Mouse (Mus musculus) hindbrain, embryonic 14.5 days (tissue): Measurements from ENCODE around the gene Ankrd34a. TPM values are rescaled to one million over a fixed set of nuclear protein-coding genes. Genes with fewer than 3 reads are reported as not detected.

ENCODE experiments used
- ATAC-seq: fragments of 200-750 bp; cut with Nextera tagmentation; 2 replicates; pipeline ENCODE4 v1.8.0; 2017; ENCODE audit warnings: moderate number of reproducible peaks, mild to moderate bottlenecking, moderate TSS enrichment, moderate library complexity; ENCODE audit not compliant: low FRiP score
- DNase-seq: peaks from one replicate; pipeline ENCODE4 v3.0.0-alpha.2; 2015; ENCODE audit warnings: low spot score
- H3K27ac ChIP-seq: fragments of 300-500 bp; sonication (generic); 2 replicates; pipeline ENCODE4 v1.5.1; 2014; ENCODE audit warnings: mild to moderate bottlenecking, moderate library complexity
- H3K27me3 ChIP-seq: fragments of 300-500 bp; sonication (generic); 2 replicates; pipeline ENCODE4 v1.6.1; 2014; ENCODE audit warnings: mild to moderate bottlenecking, low read length, mixed read lengths; ENCODE audit not compliant: control insufficient read depth, insufficient read depth
- H3K36me3 ChIP-seq: fragments of 300-500 bp; sonication (generic); replicated peaks from 2 replicates; pipeline ENCODE4 v1.6.1; 2014; ENCODE audit not compliant: control insufficient read depth, insufficient read depth
- H3K4me1 ChIP-seq: fragments of 300-500 bp; sonication (generic); replicated peaks from 2 replicates; pipeline ENCODE4 v1.6.1; 2014; ENCODE audit warnings: antibody characterized with exemption, low read length, mixed read lengths; ENCODE audit not compliant: control insufficient read depth, insufficient read depth
- H3K4me2 ChIP-seq: fragments of 300-500 bp; sonication (generic); replicated peaks from 2 replicates; pipeline ENCODE4 v1.6.1; 2014; ENCODE audit warnings: mild to moderate bottlenecking, moderate library complexity
- H3K4me3 ChIP-seq: fragments of 300-500 bp; sonication (generic); replicated peaks from 2 replicates; pipeline ENCODE4 v1.5.1; 2014; ENCODE audit warnings: mild to moderate bottlenecking, low read length
- H3K9ac ChIP-seq: fragments of 300-500 bp; sonication (generic); 2 replicates; pipeline ENCODE4 v1.6.1; 2014
- H3K9me3 ChIP-seq: fragments of 300-500 bp; sonication (generic); 2 replicates; pipeline ENCODE4 v1.6.1; 2016; ENCODE audit warnings: low read length; ENCODE audit not compliant: control insufficient read depth
- WGBS: fragments of 180-500 bp; shearing (Covaris S2); extraction: QIAGEN DNeasy Blood & Tissue Kit; methylation state at CpG from one replicate; pipeline ENCODE4 v1.1.7; 2014; 5-methylcytosine and 5-hydroxymethylcytosine counted together
- polyA plus RNA-seq: library from polyadenylated mRNA; unstranded; fragments of >200 nt; fragmentation: Nextera tagmentation; extraction: Ambion mirVana; gene quantifications from 2 replicates; pipeline ENCODE4 v1.2.1, GENCODE M21; 2014

The Ankrd34a gene
- polyA plus RNA-seq, 1 experiment from 2014 or later, result 17.5 TPM

- Histone ChIP-seq H3K27me3 (no peaks in the 10 kb centered on the region), H3K9me3 (no peaks in the 10 kb centered on the region), H3K27ac (no peak within 1 kb of the TSS), H3K36me3 (peaks cover 49% of the 10 kb centered on the region), H3K4me3 (no peak within 1 kb of the TSS), H3K4me2 (no peak within 1 kb of the TSS), H3K4me1 (no peaks in the 10 kb centered on the region), H3K9ac (no peak within 1 kb of the TSS)
- 74% methylated on average over 7 of the region's 7 CpGs for WGBS
- DNase-seq, result peak; percentile 45
- ATAC-seq, result no peak
These were observed 48.7 kb downstream of the Ankrd34a start, which contains the start of gene Itga10 for GRCm38 (mm10) chr3:96645018-96645649. TSS of gene Itga10 (plus strand) at chr3:96645584.

- WGBS, result 89% methylated on average over 3 of the region's 3 CpGs
- Histone ChIP-seq H3K27ac (no peak overlapping the region), H3K36me3 (peaks cover 30% of the 10 kb centered on the region), H3K4me1 (no peaks in the 10 kb centered on the region), H3K27me3 (no peaks in the 10 kb centered on the region), H3K4me3 (no peak overlapping the region), H3K9ac (no peak overlapping the region), H3K4me2 (no peak overlapping the region), H3K9me3 (no peaks in the 10 kb centered on the region)
- ATAC-seq (no peak), DNase-seq (no peak)
These were observed 50.9 kb downstream of the Ankrd34a start for GRCm38 (mm10) chr3:96647365-96647764.

Other genes starting within 250 kb of the Ankrd34a start
- not detected in 2 replicates for gene BC107364, start 144.3 kb upstream of the Ankrd34a start, polyA plus RNA-seq
- 1.9 and 2.1 TPM in 2 replicates for gene Hfe2, start 71.5 kb upstream of the Ankrd34a start, polyA plus RNA-seq
- 53.2 and 71.4 TPM in 2 replicates for gene Txnip, start 38.7 kb upstream of the Ankrd34a start, polyA plus RNA-seq
- gene Gm16253, start 19.7 kb upstream of the Ankrd34a start, polyA plus RNA-seq, result 0.39 TPM in 1 of 2 replicates, not detected in the other
- 11.0 and 18.5 TPM in 2 replicates for gene Polr3gl, start 2.5 kb upstream of the Ankrd34a start, polyA plus RNA-seq
- gene Lix1l, start 4.5 kb downstream of the Ankrd34a start, polyA plus RNA-seq, result 6.1 and 6.4 TPM in 2 replicates
- gene Rbm8a, start 33.3 kb downstream of the Ankrd34a start, polyA plus RNA-seq, result 101 and 104 TPM in 2 replicates
- gene Pex11b, start 38.7 kb downstream of the Ankrd34a start, polyA plus RNA-seq, result 57.0 and 58.2 TPM in 2 replicates
- 0.07 TPM in 1 of 2 replicates, not detected in the other for gene Gm42957, start 38.8 kb downstream of the Ankrd34a start, polyA plus RNA-seq
- 0.86 and 0.99 TPM in 2 replicates for gene Itga10, start 48.9 kb downstream of the Ankrd34a start, polyA plus RNA-seq
- 1.7 and 1.8 TPM in 2 replicates for gene Ankrd35, start 73.5 kb downstream of the Ankrd34a start, polyA plus RNA-seq
- 27.5 and 29.3 TPM in 2 replicates for gene Pias3, start 99.7 kb downstream of the Ankrd34a start, polyA plus RNA-seq
- 16.5 and 17.3 TPM in 2 replicates for gene Nudt17, start 111.9 kb downstream of the Ankrd34a start, polyA plus RNA-seq
- 28.1 and 28.3 TPM in 2 replicates for gene Polr3c, start 131.0 kb downstream of the Ankrd34a start, polyA plus RNA-seq
- 79.4 and 89.2 TPM in 2 replicates for gene Rnf115, start 131.0 kb downstream of the Ankrd34a start, polyA plus RNA-seq
- 0.09 and 0.16 TPM in 2 replicates for gene Pdzk1, start 232.6 kb downstream of the Ankrd34a start, polyA plus RNA-seq
- 0.27 and 0.35 TPM in 2 replicates for gene Cd160, start 232.7 kb downstream of the Ankrd34a start, polyA plus RNA-seq